Comparison of ENCODE assay signal across 17 mouse cellular contexts in genomic region chr4:32330584-32331314, GRCm38 (mm10).
DNase-seq lines count a peak whose midpoint lies in the region; ATAC-seq lines count a peak whose summit lies in the region.
"Had no signal": no experiment of that assay in that cellular context is flagged by ENCODE, and none has a peak within 500 bp of the region (broad histone marks: within the 10 kb centered on the region; RNA-seq: fewer than 3 reads in every experiment).

No protein-coding gene starts in this region.

- no peak overlapping the region for H3K9ac ChIP-seq in heart, embryonic 12.5 days
- peak overlapping the region; percentile 29; the same call in 1 of the 2 replicates for H3K9ac ChIP-seq in heart, embryonic 13.5 days
- H3K9ac ChIP-seq: forebrain, embryonic 13.5 days; neural tube, embryonic 13.5 days had no signal

- no peak for DNase-seq in heart, adult 18-20 months
- peak; percentile 56 for DNase-seq in CD4-positive, CD25-positive, alpha-beta regulatory T cell, adult 2 months (ENCODE audit: low read depth, low spot score)
- no peak for DNase-seq in ovary, adult 18-20 months (ENCODE audit: low spot score)
- no peak for DNase-seq in retina, embryonic 14.5 days (ENCODE audit: low spot score)
- DNase-seq: B cell, adult 2 months; cerebellum, postnatal 14 days; gastrocnemius, postnatal 25 days; kidney, postnatal 4 days; lung, postnatal 10 days; thymus, adult 18-20 months had no signal

- peak overlapping the region; percentile 49 for H3K27ac ChIP-seq in heart, embryonic 12.5 days (ENCODE audit: poor library complexity, severe bottlenecking)
- peak overlapping the region; percentile 80 for H3K27ac ChIP-seq in heart, embryonic 13.5 days (replicated peaks)
- H3K27ac ChIP-seq: embryonic facial prominence, embryonic 10.5 days; forebrain, embryonic 13.5 days; neural tube, embryonic 13.5 days had no signal

- WGBS in heart, embryonic 12.5 days, result 18% methylated on average over 8 of the region's 8 CpGs
- 13% methylated on average over 8 of the region's 8 CpGs for WGBS in heart, embryonic 13.5 days

- no peaks in the 10 kb centered on the region for H3K36me3 ChIP-seq in heart, embryonic 12.5 days
- 0 out of 2 replicates have a peak, but pooled peaks cover 2% of the 10 kb centered on the region for H3K36me3 ChIP-seq in heart, embryonic 13.5 days
- H3K36me3 ChIP-seq: neural tube, embryonic 13.5 days had no signal

- ATAC-seq in heart, embryonic 12.5 days (ENCODE audit: insufficient number of reproducible peaks, low FRiP score), result peak; percentile 42; the same call in 1 of the 2 replicates
- ATAC-seq in heart, embryonic 13.5 days (ENCODE audit: extremely low read depth, insufficient number of reproducible peaks, low FRiP score, low TSS enrichment), result no peak
- peak; percentile 41 for ATAC-seq in inflammation-experienced regulatory T-cells, adult 6 months
- ATAC-seq: forebrain, embryonic 13.5 days had no signal

- no peaks in the 10 kb centered on the region for H3K27me3 ChIP-seq in heart, embryonic 12.5 days (replicated peaks)
- H3K27me3 ChIP-seq in heart, embryonic 13.5 days (replicated peaks), result no peaks in the 10 kb centered on the region
- H3K27me3 ChIP-seq: forebrain, embryonic 13.5 days; neural tube, embryonic 13.5 days had no signal

- H3K4me2 ChIP-seq in heart, embryonic 12.5 days, result peak overlapping the region; percentile 36
- H3K4me2 ChIP-seq in heart, embryonic 13.5 days, result peak overlapping the region; percentile 53
- H3K4me2 ChIP-seq: forebrain, embryonic 13.5 days; midbrain, embryonic 11.5 days; neural tube, embryonic 13.5 days had no signal

- no peak overlapping the region for H3K4me3 ChIP-seq in heart, embryonic 12.5 days
- peak overlapping the region; percentile 16; the same call in 1 of the 2 replicates for H3K4me3 ChIP-seq in heart, embryonic 13.5 days
- H3K4me3 ChIP-seq: embryonic facial prominence, embryonic 10.5 days; forebrain, embryonic 13.5 days; neural tube, embryonic 13.5 days had no signal

- H3K4me1 ChIP-seq in heart, embryonic 12.5 days (replicated peaks), result peaks cover 52% of the 10 kb centered on the region
- peaks cover 72% of the 10 kb centered on the region for H3K4me1 ChIP-seq in heart, embryonic 13.5 days

- H3K9me3 ChIP-seq in heart, embryonic 12.5 days (replicated peaks), result no peaks in the 10 kb centered on the region
- H3K9me3 ChIP-seq in heart, embryonic 13.5 days, result no peaks in the 10 kb centered on the region
- H3K9me3 ChIP-seq: embryonic facial prominence, embryonic 10.5 days; forebrain, embryonic 13.5 days; neural tube, embryonic 13.5 days had no signal
